Mouse (Mus musculus) hindbrain, embryonic 10.5 days (tissue): Measurements from ENCODE around the gene Nup214. TPM values are rescaled to one million over a fixed set of nuclear protein-coding genes. Genes with fewer than 3 reads are reported as not detected.
A peak's percentile ranks its signal among the peaks of the same experiment; 100 is the strongest.

Experiments used
- DNase-seq: peaks from one replicate; pipeline ENCODE4 v3.0.0-alpha.2; 2017; ENCODE audit warnings: low spot score
- H3K27ac ChIP-seq: fragments of 300-500 bp; sonication (generic); 2 replicates; pipeline ENCODE4 v1.5.1; 2016; ENCODE audit warnings: mild to moderate bottlenecking, moderate library complexity
- H3K27me3 ChIP-seq: fragments of 300-500 bp; sonication (generic); 2 replicates; pipeline ENCODE4 v1.6.1; 2016; ENCODE audit warnings: mild to moderate bottlenecking; ENCODE audit not compliant: poor library complexity, insufficient read depth, severe bottlenecking
- H3K36me3 ChIP-seq: fragments of 300-500 bp; sonication (generic); 2 replicates; pipeline ENCODE4 v1.6.1; 2016; ENCODE audit warnings: mild to moderate bottlenecking, moderate library complexity
- H3K4me1 ChIP-seq: fragments of 300-500 bp; sonication (generic); replicated peaks from 2 replicates; pipeline ENCODE4 v1.6.1; 2016; ENCODE audit warnings: mild to moderate bottlenecking
- H3K4me3 ChIP-seq: fragments of 300-500 bp; sonication (generic); 2 replicates; pipeline ENCODE4 v1.5.1; 2016; ENCODE audit warnings: mild to moderate bottlenecking, moderate library complexity
- H3K9me3 ChIP-seq: fragments of 300-500 bp; sonication (generic); 2 replicates; pipeline ENCODE4 v1.6.1; 2016; ENCODE audit warnings: mild to moderate bottlenecking, moderate library complexity
- WGBS: fragments of 180-500 bp; shearing (Covaris S2); methylation state at CpG from one replicate; pipeline ENCODE4 v1.1.7; 2016; 5-methylcytosine and 5-hydroxymethylcytosine counted together
- polyA plus RNA-seq: library from polyadenylated mRNA; unstranded; fragments of >200 nt; fragmentation: Nextera tagmentation; extraction: Ambion mirVana; gene quantifications from 2 replicates; pipeline ENCODE4 v1.2.1, GENCODE M21; 2016

Gene Nup214
- polyA plus RNA-seq, 1 experiment from 2014 or later, result 99.3 TPM

- Histone ChIP-seq H3K27me3 (peaks cover 18% of the 10 kb centered on the region), H3K27ac (no peak overlapping the region), H3K4me3 (no peak overlapping the region), H3K4me1 (peaks cover 52% of the 10 kb centered on the region), H3K36me3 (peaks cover 32% of the 10 kb centered on the region), H3K9me3 (no peaks in the 10 kb centered on the region)
- no peak for DNase-seq
- 90% methylated on average over 10 of the region's 10 CpGs for WGBS
These were observed 22.0 kb upstream of the Nup214 start for GRCm38 (mm10) chr2:31952236-31952635.

GRCm38 (mm10) chr2:31952725-31953124 lies 21.5 kb upstream of the Nup214 start:
- Histone ChIP-seq H3K4me1 (peaks cover 52% of the 10 kb centered on the region), H3K36me3 (peaks cover 37% of the 10 kb centered on the region), H3K4me3 (no peak overlapping the region), H3K27ac (no peak overlapping the region), H3K9me3 (no peaks in the 10 kb centered on the region), H3K27me3 (peaks cover 18% of the 10 kb centered on the region)
- no peak for DNase-seq
- 84% methylated on average over 3 of the region's 3 CpGs for WGBS

GRCm38 (mm10) chr2:31953687-31954086 lies 20.5 kb upstream of the Nup214 start:
- Histone ChIP-seq H3K9me3 (no peaks in the 10 kb centered on the region), H3K27ac (no peak overlapping the region), H3K27me3 (peaks cover 14% of the 10 kb centered on the region), H3K36me3 (peaks cover 47% of the 10 kb centered on the region), H3K4me3 (no peak overlapping the region), H3K4me1 (peaks cover 52% of the 10 kb centered on the region)
- 79% methylated on average over 8 of the region's 8 CpGs for WGBS
- DNase-seq, result no peak

DNA sequence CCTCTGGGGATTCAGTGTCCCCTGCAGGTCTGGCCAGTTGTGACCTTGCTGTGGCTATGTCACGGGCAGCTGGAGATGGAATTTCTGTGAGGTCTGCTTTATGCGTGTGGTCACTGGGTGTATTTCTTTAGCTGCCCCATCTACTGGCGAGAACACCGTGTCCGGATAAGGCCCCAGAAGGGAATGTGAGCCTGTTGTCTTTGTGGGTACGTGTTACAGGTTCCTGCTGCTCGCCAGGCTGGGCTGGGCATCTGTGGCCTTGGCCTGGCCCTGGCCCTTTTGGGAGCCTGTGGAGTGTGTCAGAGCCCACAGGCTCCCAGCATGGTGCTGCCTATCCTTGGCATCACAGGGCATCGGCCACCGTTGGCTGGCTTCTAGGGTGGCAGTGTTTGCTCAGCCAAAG lies 19.5 kb upstream of the Nup214 start:
- Histone ChIP-seq H3K27ac (no peak overlapping the region), H3K4me1 (peaks cover 53% of the 10 kb centered on the region), H3K4me3 (no peak overlapping the region), H3K9me3 (no peaks in the 10 kb centered on the region), H3K36me3 (peaks cover 58% of the 10 kb centered on the region), H3K27me3 (peaks cover 6% of the 10 kb centered on the region; the same call in 1 of the 2 replicates)
- DNase-seq, result no peak
- 90% methylated on average over 9 of the region's 9 CpGs for WGBS

DNA sequence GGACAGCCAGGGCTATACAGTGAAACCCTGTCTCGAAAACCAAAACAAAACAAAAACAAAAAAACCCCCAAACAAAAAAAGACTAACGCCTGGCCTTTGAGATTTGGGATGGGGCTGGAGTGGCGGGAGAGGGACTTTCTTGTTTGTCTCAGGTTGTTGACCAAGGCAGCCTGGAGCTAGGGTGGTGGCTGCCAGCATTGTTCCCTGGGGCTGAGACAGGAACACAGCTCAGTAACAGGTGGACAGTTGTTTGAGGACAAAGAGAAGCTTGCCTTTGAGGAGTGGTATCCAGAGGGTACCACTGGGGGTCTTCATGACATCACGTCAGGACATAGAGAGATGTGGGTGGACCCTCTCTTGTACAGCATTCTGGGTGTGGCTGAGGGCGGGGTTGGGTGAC lies 18.6 kb upstream of the Nup214 start:
- Histone ChIP-seq H3K36me3 (peaks cover 67% of the 10 kb centered on the region), H3K27ac (no peak overlapping the region), H3K4me3 (no peak overlapping the region), H3K27me3 (peaks cover 6% of the 10 kb centered on the region; the same call in 1 of the 2 replicates), H3K9me3 (no peaks in the 10 kb centered on the region), H3K4me1 (peaks cover 49% of the 10 kb centered on the region)
- DNase-seq, result no peak
- 85% methylated on average over 5 of the region's 5 CpGs for WGBS

- 91% methylated on average over 10 of the region's 10 CpGs for WGBS
- Histone ChIP-seq H3K4me3 (no peak overlapping the region), H3K27me3 (no peaks in the 10 kb centered on the region), H3K9me3 (no peaks in the 10 kb centered on the region), H3K4me1 (peaks cover 45% of the 10 kb centered on the region), H3K27ac (no peak overlapping the region), H3K36me3 (peaks cover 79% of the 10 kb centered on the region)
- no peak for DNase-seq
These were observed 17.0 kb upstream of the Nup214 start for GRCm38 (mm10) chr2:31957211-31957610.

GRCm38 (mm10) chr2:31960986-31961385 lies 13.2 kb upstream of the Nup214 start:
- WGBS, result 94% methylated on average over 8 of the region's 8 CpGs
- peaks cover 34% of the 10 kb centered on the region for H3K4me1 ChIP-seq
- H3K9me3 ChIP-seq, result no peaks in the 10 kb centered on the region
- DNase-seq, result no peak
- peaks cover 85% of the 10 kb centered on the region for H3K36me3 ChIP-seq
- no peak overlapping the region for H3K27ac ChIP-seq
- H3K27me3 ChIP-seq, result no peaks in the 10 kb centered on the region
- no peak overlapping the region for H3K4me3 ChIP-seq

DNA sequence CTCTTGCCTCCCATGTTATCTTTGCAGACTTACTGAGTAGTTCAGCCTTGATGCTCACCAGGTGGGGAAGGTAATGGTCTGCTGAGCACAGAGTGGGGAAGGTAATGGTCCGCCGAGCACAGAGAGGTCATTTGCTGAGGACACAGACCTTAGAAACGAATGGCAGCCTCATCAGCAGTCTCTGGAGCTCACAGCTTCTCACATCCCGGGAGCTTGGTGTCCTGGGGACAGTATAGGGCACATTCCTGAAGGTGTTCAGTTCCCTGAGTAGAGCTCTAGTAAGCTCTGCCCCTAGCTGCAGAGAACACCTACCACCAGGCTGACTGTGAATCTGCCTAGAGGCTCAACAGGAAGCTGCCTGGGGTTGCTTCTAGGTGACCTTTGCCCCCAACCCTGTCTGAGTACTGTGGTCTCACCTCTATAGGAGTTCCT lies 12.4 kb upstream of the Nup214 start:
- DNase-seq, result no peak
- Histone ChIP-seq H3K4me1 (peaks cover 34% of the 10 kb centered on the region), H3K36me3 (peaks cover 85% of the 10 kb centered on the region), H3K9me3 (no peaks in the 10 kb centered on the region), H3K27me3 (no peaks in the 10 kb centered on the region), H3K4me3 (no peak overlapping the region), H3K27ac (peak overlapping the region; percentile 75)
- 69% methylated on average over 4 of the region's 4 CpGs for WGBS

GRCm38 (mm10) chr2:31962501-31963224 lies 11.6 kb upstream of the Nup214 start:
- WGBS, result 55% methylated on average over 8 of the region's 8 CpGs
- DNase-seq, result no peak
- H3K36me3 ChIP-seq, result peaks cover 85% of the 10 kb centered on the region

DNA sequence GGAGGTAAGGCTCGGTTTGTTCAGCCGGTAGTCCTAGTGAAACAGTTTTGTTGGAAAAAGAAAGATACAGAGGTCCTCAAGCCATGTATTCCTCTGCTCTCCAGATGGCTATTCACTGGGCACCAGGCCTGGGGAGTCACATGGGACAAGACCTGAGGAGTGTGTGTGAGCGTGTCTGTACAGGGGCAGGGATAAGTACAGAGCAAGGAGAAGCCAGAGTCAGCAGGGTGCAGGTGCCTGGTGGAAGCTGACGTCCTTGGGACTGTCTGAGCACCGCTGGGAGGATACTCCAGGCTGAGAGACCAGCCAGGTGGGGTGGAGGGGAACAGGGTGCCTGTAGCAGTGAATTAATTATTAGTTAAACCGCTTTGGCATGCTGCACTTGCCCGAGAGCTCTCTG lies 10.7 kb upstream of the Nup214 start:
- H3K27ac ChIP-seq, result peak overlapping the region; percentile 75; the same call in 1 of the 2 replicates
- H3K36me3 ChIP-seq, result peaks cover 85% of the 10 kb centered on the region
- DNase-seq, result no peak
- H3K4me3 ChIP-seq, result no peak overlapping the region
- no peaks in the 10 kb centered on the region for H3K27me3 ChIP-seq
- 85% methylated on average over 7 of the region's 7 CpGs for WGBS
- H3K9me3 ChIP-seq, result no peaks in the 10 kb centered on the region
- peaks cover 30% of the 10 kb centered on the region for H3K4me1 ChIP-seq

More at GRCm38 (mm10) chr2:31962501-31963224, 11.6 kb upstream of the Nup214 start:
- H3K4me3 ChIP-seq, result no peak overlapping the region
- peak overlapping the region; percentile 75 for H3K27ac ChIP-seq
- peaks cover 30% of the 10 kb centered on the region for H3K4me1 ChIP-seq
- no peaks in the 10 kb centered on the region for H3K9me3 ChIP-seq
- no peaks in the 10 kb centered on the region for H3K27me3 ChIP-seq

- no peaks in the 10 kb centered on the region for H3K9me3 ChIP-seq
- peaks cover 84% of the 10 kb centered on the region for H3K36me3 ChIP-seq
- H3K4me1 ChIP-seq, result peaks cover 29% of the 10 kb centered on the region
- no peak overlapping the region for H3K4me3 ChIP-seq
- 93% methylated on average over 3 of the region's 3 CpGs for WGBS
- H3K27ac ChIP-seq, result no peak overlapping the region
- DNase-seq, result no peak
- H3K27me3 ChIP-seq, result no peaks in the 10 kb centered on the region
These were observed 10.0 kb upstream of the Nup214 start for GRCm38 (mm10) chr2:31964191-31964590.

DNA sequence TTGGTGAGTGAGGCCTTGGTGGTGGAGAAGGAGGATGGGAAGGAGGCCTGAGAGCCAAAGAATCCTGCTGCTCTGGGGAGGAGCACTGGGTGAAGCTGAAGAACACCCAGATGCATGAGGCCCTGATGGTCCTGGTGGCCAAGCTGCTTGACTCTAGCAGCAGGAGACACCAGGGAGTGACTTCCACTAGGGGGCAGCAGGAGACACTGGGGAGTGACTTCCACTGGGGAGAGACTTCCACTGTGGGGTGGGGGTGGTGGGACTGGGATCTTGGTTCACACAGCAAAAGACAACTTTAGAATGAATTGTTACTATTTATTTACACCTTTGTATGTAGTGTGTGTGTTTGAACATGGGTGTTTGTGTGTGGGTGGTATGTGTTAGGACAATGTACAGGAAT lies 9.1 kb upstream of the Nup214 start:
- H3K27me3 ChIP-seq, result no peaks in the 10 kb centered on the region
- no peak overlapping the region for H3K4me3 ChIP-seq
- peaks cover 82% of the 10 kb centered on the region for H3K36me3 ChIP-seq
- H3K27ac ChIP-seq, result no peak overlapping the region
- H3K4me1 ChIP-seq, result peaks cover 25% of the 10 kb centered on the region
- peak; percentile 28 for DNase-seq
- H3K9me3 ChIP-seq, result no peaks in the 10 kb centered on the region

- Histone ChIP-seq H3K4me3 (no peak overlapping the region), H3K9me3 (no peaks in the 10 kb centered on the region), H3K27ac (no peak overlapping the region), H3K27me3 (no peaks in the 10 kb centered on the region), H3K4me1 (peaks cover 17% of the 10 kb centered on the region), H3K36me3 (peaks cover 82% of the 10 kb centered on the region)
- DNase-seq, result no peak
- 87% methylated on average over 8 of the region's 8 CpGs for WGBS
These were observed 7.4 kb upstream of the Nup214 start for GRCm38 (mm10) chr2:31966801-31967200.
